Mouse (Mus musculus) gastrocnemius, postnatal 10 days (tissue): ENCODE results near the gene Cox6a1. TPM values are rescaled to one million over a fixed set of nuclear protein-coding genes. Genes with fewer than 3 reads are reported as not detected.

Experiments used
- DNase-seq: peaks from one replicate; pipeline ENCODE4 v3.0.0; 2021; ENCODE audit warnings: mixed read lengths
- total RNA-seq, 2 experiments: library from RNA; stranded (reverse); gene quantifications; 2 replicates each; pipeline ENCODE4 v1.2.3; 2021

Cox6a1 gene
- total RNA-seq, 2 experiments from 2014 or later = 164 to 166 TPM

- DNase-seq = peak; percentile 99
Observed at GRCm38 (mm10) chr5:115300792-115301614, 47.8 kb downstream of the Cox6a1 start, which contains the start of gene Dynll1. Dynll1 (minus strand) TSS chr5:115300999.

- peak; percentile 38 for DNase-seq
Observed at GRCm38 (mm10) chr5:115300035-115300744, 48.6 kb downstream of the Cox6a1 start.

GRCm38 (mm10) chr5:115296347-115296746 lies 52.4 kb downstream of the Cox6a1 start:
- no peak for DNase-seq

Other genes starting within 250 kb of the Cox6a1 start
- 10 to 100 TPM; 53.8 to 67.7 TPM for gene Acads, start 229.6 kb downstream of the Cox6a1 start, total RNA-seq
- 10 to 100 TPM; 13.4 to 18.5 TPM for gene Unc119b, start 214.0 kb downstream of the Cox6a1 start, total RNA-seq
- gene Mlec, start 190.8 kb downstream of the Cox6a1 start, total RNA-seq = 100 to 1,000 TPM; 231 to 235 TPM
- 1 to 10 TPM; 2.1 to 4.5 TPM for gene Cabp1, start 154.6 kb downstream of the Cox6a1 start, total RNA-seq
- 10 to 100 TPM; 17.7 to 26.2 TPM for gene Pop5, start 113.1 kb downstream of the Cox6a1 start, total RNA-seq
- 100 to 1,000 TPM; 220 to 226 TPM for gene Rnf10, start 76.1 kb downstream of the Cox6a1 start, total RNA-seq
- 10 to 100 TPM; 64.5 to 81.1 TPM for gene Coq5, start 69.3 kb downstream of the Cox6a1 start, total RNA-seq
- gene Dynll1, start 48.0 kb downstream of the Cox6a1 start, total RNA-seq = 100 to 1,000 TPM; 134 to 168 TPM
- gene Srsf9, start 21.8 kb downstream of the Cox6a1 start, total RNA-seq = 10 to 100 TPM; 21.3 to 24.1 TPM
- 10 to 100 TPM; 19.7 to 21.2 TPM for gene Gatc, start 7.8 kb downstream of the Cox6a1 start, total RNA-seq
- 10 to 100 TPM; 15.8 to 15.9 TPM for gene Triap1, start 7.8 kb downstream of the Cox6a1 start, total RNA-seq
- 1 to 10 TPM; 2.6 to 6.1 TPM for gene Msi1, start 80.6 kb upstream of the Cox6a1 start, total RNA-seq
- not detected for gene Pla2g1b, start 117.3 kb upstream of the Cox6a1 start, total RNA-seq
- gene Sirt4, start 135.7 kb upstream of the Cox6a1 start, total RNA-seq = 10 to 100 TPM; 12.7 to 16.6 TPM
- 100 to 1,000 TPM; 107 to 130 TPM for gene Pxn, start 157.7 kb upstream of the Cox6a1 start, total RNA-seq
- 100 to 1,000 TPM; 938 to 959 TPM for gene Rplp0, start 210.5 kb upstream of the Cox6a1 start, total RNA-seq
- 10 to 100 TPM; 33.4 to 41.7 TPM for gene Gcn1l1, start 216.3 kb upstream of the Cox6a1 start, total RNA-seq